In genomic region chr10:26855851-26856535, GRCm38 (mm10) we compare ENCODE assay signal across 10 mouse cellular contexts.
DNase-seq lines count a peak whose midpoint lies in the region; ATAC-seq lines count a peak whose summit lies in the region.
"Had no signal": no experiment of that assay in that cellular context is flagged by ENCODE, and none has a peak within 500 bp of the region (broad histone marks: within the 10 kb centered on the region; RNA-seq: fewer than 3 reads in every experiment).

No protein-coding gene starts in this region.

- H3K36me3 ChIP-seq in hindbrain, embryonic 15.5 days, result no peaks in the 10 kb centered on the region
- H3K36me3 ChIP-seq in hindbrain, embryonic 13.5 days, result no peaks in the 10 kb centered on the region
- H3K36me3 ChIP-seq in neural tube, embryonic 13.5 days, result no peaks in the 10 kb centered on the region
- H3K36me3 ChIP-seq in neural tube, embryonic 14.5 days (ENCODE audit: control insufficient read depth, insufficient read depth, low read length), result no peaks in the 10 kb centered on the region

- DNase-seq in neural tube, embryonic 10.5 days (ENCODE audit: extremely low spot score, low spot score), result no peak
- DNase-seq in lung, adult 18-20 months, result peak; percentile 49 to 50
- DNase-seq in heart, postnatal 25 days (ENCODE audit: low spot score), result no peak
- DNase-seq: cerebellum, adult 11 months; thymus, adult 2 months had no signal

- H3K4me2 ChIP-seq in hindbrain, embryonic 15.5 days, result no peak overlapping the region
- H3K4me2 ChIP-seq in hindbrain, embryonic 13.5 days, result no peak overlapping the region
- no peak overlapping the region for H3K4me2 ChIP-seq in neural tube, embryonic 13.5 days
- H3K4me2 ChIP-seq in neural tube, embryonic 14.5 days (ENCODE audit: low read depth, low read length), result no peak overlapping the region

- H3K9me3 ChIP-seq in hindbrain, embryonic 15.5 days, result no peaks in the 10 kb centered on the region
- H3K9me3 ChIP-seq in hindbrain, embryonic 13.5 days, result no peaks in the 10 kb centered on the region
- H3K9me3 ChIP-seq in neural tube, embryonic 13.5 days, result no peaks in the 10 kb centered on the region
- no peaks in the 10 kb centered on the region for H3K9me3 ChIP-seq in neural tube, embryonic 14.5 days (ENCODE audit: control insufficient read depth, low read length)

- WGBS in hindbrain, embryonic 15.5 days, result 75% methylated on average over 8 of the region's 8 CpGs
- 80% methylated on average over 8 of the region's 8 CpGs for WGBS in hindbrain, embryonic 13.5 days
- WGBS in neural tube, embryonic 13.5 days, result 75% methylated on average over 8 of the region's 8 CpGs
- WGBS in neural tube, embryonic 14.5 days, result 73% methylated on average over 8 of the region's 8 CpGs

- H3K27ac ChIP-seq in hindbrain, embryonic 15.5 days (replicated peaks), result no peak overlapping the region
- no peak overlapping the region for H3K27ac ChIP-seq in hindbrain, embryonic 13.5 days
- no peak overlapping the region for H3K27ac ChIP-seq in neural tube, embryonic 13.5 days (replicated peaks)
- no peak overlapping the region for H3K27ac ChIP-seq in neural tube, embryonic 14.5 days (ENCODE audit: low read depth, low read length)
- H3K27ac ChIP-seq: macrophage had no signal

- intact Hi-C loops in heart, postnatal 25 days (cut with DNase I), result no loop called here

- ATAC-seq in hindbrain, embryonic 15.5 days (ENCODE audit: low FRiP score, low read depth), result peak; percentile 71
- ATAC-seq in hindbrain, embryonic 13.5 days (ENCODE audit: low FRiP score), result no peak
- ATAC-seq in neural tube, embryonic 13.5 days (ENCODE audit: low read depth), result peak; percentile 43; the same call in 1 of the 2 replicates
- ATAC-seq in neural tube, embryonic 14.5 days (ENCODE audit: low read depth), result peak; percentile 61; the same call in 1 of the 2 replicates

- 0 out of 2 replicates have a peak, but pooled peaks cover 4% of the 10 kb centered on the region for H3K4me1 ChIP-seq in hindbrain, embryonic 15.5 days (replicated peaks)
- no peaks in the 10 kb centered on the region for H3K4me1 ChIP-seq in hindbrain, embryonic 13.5 days (replicated peaks)
- H3K4me1 ChIP-seq in neural tube, embryonic 13.5 days (replicated peaks), result no peaks in the 10 kb centered on the region
- no peaks in the 10 kb centered on the region for H3K4me1 ChIP-seq in neural tube, embryonic 14.5 days (ENCODE audit: control insufficient read depth, insufficient read depth, low read length)

- H3K27me3 ChIP-seq in hindbrain, embryonic 15.5 days, result no peaks in the 10 kb centered on the region
- no peaks in the 10 kb centered on the region for H3K27me3 ChIP-seq in hindbrain, embryonic 13.5 days
- no peaks in the 10 kb centered on the region for H3K27me3 ChIP-seq in neural tube, embryonic 13.5 days
- H3K27me3 ChIP-seq in neural tube, embryonic 14.5 days (ENCODE audit: control insufficient read depth, insufficient read depth, low read length), result no peaks in the 10 kb centered on the region

- no peak overlapping the region for H3K9ac ChIP-seq in hindbrain, embryonic 15.5 days
- H3K9ac ChIP-seq in hindbrain, embryonic 13.5 days, result no peak overlapping the region
- H3K9ac ChIP-seq in neural tube, embryonic 13.5 days, result no peak overlapping the region
- no peak overlapping the region for H3K9ac ChIP-seq in neural tube, embryonic 14.5 days (replicated peaks; ENCODE audit: low read depth, low read length)

- no peak overlapping the region for H3K4me3 ChIP-seq in hindbrain, embryonic 15.5 days
- H3K4me3 ChIP-seq in hindbrain, embryonic 13.5 days, result no peak overlapping the region
- H3K4me3 ChIP-seq in neural tube, embryonic 13.5 days, result no peak overlapping the region
- no peak overlapping the region for H3K4me3 ChIP-seq in neural tube, embryonic 14.5 days (ENCODE audit: low read depth, low read length)

Comparison
In these comparisons a context has a peak if more than half of its experiments do, and no peak if none do; other contexts are left out.
1. DNase-seq: peak in lung, adult 18-20 months (2 of 2); none in neural tube, embryonic 10.5 days (single experiment) and heart, postnatal 25 days (single experiment).